Mouse (Mus musculus) stomach, postnatal 0 days (tissue): ENCODE measurements around the gene Cyb561.

ENCODE experiments used
- CTCF ChIP-seq: IDR thresholded peaks from 2 replicates; pipeline ENCODE4 v1.5.1; 2016; ENCODE audit warnings: antibody characterized with exemption, low read depth, mild to moderate bottlenecking, moderate library complexity
- EP300 ChIP-seq: optimal IDR thresholded peaks from 2 replicates; pipeline ENCODE3; 2016; ENCODE audit warnings: antibody characterized with exemption

DNA sequence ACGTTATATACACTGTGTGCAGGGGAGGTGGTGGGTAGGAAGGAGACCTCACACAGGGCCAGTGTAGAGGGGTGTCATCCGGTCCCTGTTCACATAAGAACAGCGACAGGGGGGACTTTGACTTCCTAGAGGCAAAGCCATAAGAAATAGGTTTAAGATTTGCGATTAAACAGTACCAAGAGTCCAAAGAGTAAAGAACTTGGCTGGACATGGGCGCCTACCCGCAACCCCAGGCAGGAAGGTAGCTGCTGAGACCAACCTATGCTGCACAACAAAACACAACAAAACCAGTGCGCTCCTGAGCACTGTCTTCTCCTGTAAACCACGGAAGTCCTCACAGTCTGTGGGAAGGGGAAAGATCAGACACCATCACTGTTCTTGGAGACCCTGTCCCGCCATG, 1.0 kb downstream of the Cyb561 start:
- TF ChIP-seq CTCF (no peak), EP300 (no peak)
